Mouse (Mus musculus): ENCODE data around the gene Unk. TPM values are rescaled to one million over a fixed set of nuclear protein-coding genes. Genes with fewer than 3 reads are reported as not detected.
"Not testable (repeated sequence)": the region's sequence is repeated elsewhere in the genome, so short reads cannot be mapped to it uniquely, and the experiment has no call there.

The Unk gene
- polyA plus RNA-seq, 1 experiment from 2014 or later = 48.4 TPM

DNA sequence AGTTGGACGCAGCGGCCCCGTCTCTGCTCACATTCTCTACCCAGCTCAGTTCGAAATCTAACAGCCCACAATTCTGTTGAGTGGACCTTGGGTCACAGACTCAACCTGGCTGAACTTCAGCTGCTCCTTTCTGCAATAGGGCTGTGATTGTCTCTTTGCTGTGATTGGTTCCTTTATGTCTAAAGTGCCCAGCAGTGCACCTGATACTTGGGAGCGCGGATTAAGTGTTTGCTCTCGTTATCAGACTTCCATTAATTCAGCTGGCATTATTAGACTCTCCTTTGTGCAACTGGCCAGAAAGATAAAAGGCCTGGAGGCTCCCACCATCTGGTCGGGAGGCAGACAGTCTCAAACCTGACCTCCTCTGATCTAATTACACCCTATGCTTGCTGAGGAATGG, 15.3 kb upstream of the Unk start:
- no peaks in the 10 kb centered on the region for H3K9me3 ChIP-seq
- no peak for DNase-seq (ENCODE audit: extremely low spot score, low spot score)
- no peak overlapping the region for H3K27ac ChIP-seq
- peaks cover 11% of the 10 kb centered on the region for H3K36me3 ChIP-seq (replicated peaks)
- peaks cover 47% of the 10 kb centered on the region for H3K4me1 ChIP-seq
- H3K27me3 ChIP-seq (ENCODE audit: poor library complexity, severe bottlenecking) = no peaks in the 10 kb centered on the region
- 59% methylated on average over 8 of the region's 8 CpGs for WGBS
- no peak overlapping the region for H3K4me3 ChIP-seq

DNA sequence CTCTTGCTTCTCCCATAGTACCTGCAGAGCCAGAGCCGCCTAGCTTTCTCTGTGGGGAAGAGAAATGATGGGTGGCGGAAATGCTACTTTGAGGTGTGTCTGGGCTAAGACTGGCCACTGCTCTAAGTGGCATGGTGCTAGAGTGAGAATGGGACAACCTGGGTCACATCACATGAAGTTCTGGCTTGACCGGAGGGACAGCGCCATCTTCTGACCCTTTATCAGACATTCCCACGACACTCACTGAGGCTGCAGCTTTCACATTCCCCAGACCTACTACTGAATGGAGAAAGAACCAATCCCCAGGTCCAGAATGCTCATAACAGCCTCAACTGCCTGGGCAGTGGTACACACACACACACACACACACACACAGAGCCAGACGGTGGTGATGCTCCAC, 12.0 kb upstream of the Unk start:
- H3K4me3 ChIP-seq = no peak overlapping the region
- WGBS = 24% methylated on average over 6 of the region's 6 CpGs
- H3K36me3 ChIP-seq (replicated peaks) = peaks cover 22% of the 10 kb centered on the region
- peaks cover 27% of the 10 kb centered on the region for H3K4me1 ChIP-seq
- DNase-seq (ENCODE audit: extremely low spot score, low spot score) = peak; percentile 58
- no peaks in the 10 kb centered on the region for H3K27me3 ChIP-seq (ENCODE audit: poor library complexity, severe bottlenecking)
- no peaks in the 10 kb centered on the region for H3K9me3 ChIP-seq
- H3K27ac ChIP-seq = no peak overlapping the region

GRCm38 (mm10) chr11:116018867-116019266, 11.3 kb upstream of the Unk start:
- not testable (repeated sequence) for H3K27me3 ChIP-seq (ENCODE audit: poor library complexity, severe bottlenecking); H3K9me3 ChIP-seq; H3K27ac ChIP-seq; H3K4me3 ChIP-seq; DNase-seq (ENCODE audit: extremely low spot score, low spot score)
- WGBS = 91% methylated on average over 4 of the region's 4 CpGs
- peaks cover 25% of the 10 kb centered on the region for H3K4me1 ChIP-seq
- peaks cover 29% of the 10 kb centered on the region for H3K36me3 ChIP-seq (replicated peaks)

DNA sequence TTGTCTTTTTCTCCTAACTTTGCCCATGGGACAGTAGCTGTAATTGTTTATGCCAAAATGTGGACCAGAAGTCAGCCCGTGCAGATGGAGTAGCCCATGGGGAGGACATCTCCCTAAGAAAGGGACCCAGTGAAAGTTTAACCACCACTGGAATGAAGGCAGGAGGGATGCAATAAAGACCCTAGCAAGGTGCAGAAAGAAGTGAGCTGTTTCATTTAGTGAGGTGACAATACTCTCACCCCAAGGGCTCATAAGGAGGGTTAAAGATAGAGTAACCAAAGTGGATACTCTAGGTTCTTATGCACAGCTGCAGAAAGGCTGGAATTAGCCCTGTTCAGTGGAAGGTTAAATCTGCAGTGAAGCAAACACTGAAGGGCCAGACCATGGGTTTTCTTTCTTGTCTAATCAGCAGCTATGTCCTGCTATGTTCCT, 10.7 kb upstream of the Unk start:
- Histone ChIP-seq H3K9me3 (no peaks in the 10 kb centered on the region), H3K4me3 (no peak overlapping the region), H3K36me3 (replicated peaks) (peaks cover 30% of the 10 kb centered on the region), H3K27ac (no peak overlapping the region), H3K4me1 (peaks cover 25% of the 10 kb centered on the region), H3K27me3 (ENCODE audit: poor library complexity, severe bottlenecking) (no peaks in the 10 kb centered on the region)
- no peak for DNase-seq (ENCODE audit: extremely low spot score, low spot score)
- WGBS = 77% methylated on average over 1 of the region's 1 CpGs

GRCm38 (mm10) chr11:116019976-116020411, 10.1 kb upstream of the Unk start:
- Histone ChIP-seq H3K4me3 (no peak overlapping the region), H3K36me3 (replicated peaks) (peaks cover 30% of the 10 kb centered on the region), H3K27ac (no peak overlapping the region), H3K9me3 (no peaks in the 10 kb centered on the region), H3K27me3 (ENCODE audit: poor library complexity, severe bottlenecking) (no peaks in the 10 kb centered on the region), H3K4me1 (peaks cover 20% of the 10 kb centered on the region)
- DNase-seq (ENCODE audit: extremely low spot score, low spot score) = no peak
- 69% methylated on average over 2 of the region's 2 CpGs for WGBS

- Histone ChIP-seq H3K36me3 (replicated peaks) (peaks cover 30% of the 10 kb centered on the region), H3K4me3 (no peak overlapping the region), H3K27me3 (ENCODE audit: poor library complexity, severe bottlenecking) (no peaks in the 10 kb centered on the region), H3K27ac (no peak overlapping the region), H3K4me1 (peaks cover 19% of the 10 kb centered on the region), H3K9me3 (no peaks in the 10 kb centered on the region)
- no peak for DNase-seq (ENCODE audit: extremely low spot score, low spot score)
- WGBS = 58% methylated on average over 1 of the region's 1 CpGs
Observed at GRCm38 (mm10) chr11:116020519-116020922, 9.6 kb upstream of the Unk start.

DNA sequence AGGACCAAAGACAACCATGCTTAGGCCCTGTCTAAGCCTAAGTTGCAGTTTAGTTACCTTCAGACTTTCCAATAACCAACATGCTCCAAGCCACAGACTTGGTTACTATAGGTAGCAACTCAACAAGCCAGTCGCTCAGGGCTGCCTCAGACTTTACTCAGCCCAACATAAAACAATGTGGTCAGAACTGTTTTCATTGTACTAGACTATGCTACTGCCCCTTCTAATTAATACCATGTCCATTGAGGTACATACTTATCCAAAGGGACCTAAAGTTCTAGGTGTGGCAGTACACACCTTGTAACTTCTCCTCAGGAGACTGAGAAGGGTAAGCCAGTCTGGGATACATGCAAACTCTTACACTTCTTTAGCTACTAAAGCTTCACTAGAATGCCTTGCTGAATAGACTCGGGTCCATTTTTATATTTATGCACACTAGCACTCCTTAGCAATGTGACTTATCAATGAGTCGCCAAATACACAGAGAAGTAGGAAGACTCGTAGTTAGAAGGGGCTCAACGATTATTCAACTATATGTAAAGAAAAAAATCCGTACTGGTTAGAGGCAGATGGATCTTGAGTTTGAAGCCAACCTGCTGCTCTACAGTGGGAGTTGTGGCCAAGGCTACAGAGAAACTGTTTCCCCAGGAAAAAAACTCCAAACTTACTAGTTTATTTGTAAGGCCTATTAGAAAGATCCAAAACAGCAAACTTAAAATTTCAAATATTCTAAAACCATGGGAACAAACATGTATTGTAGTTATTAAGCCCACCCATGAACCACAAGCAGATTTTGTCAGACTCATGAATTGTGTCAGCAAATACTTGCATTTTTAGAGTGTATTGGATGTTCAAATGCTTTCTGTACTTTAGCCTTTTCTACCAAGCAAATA, 8.5 kb upstream of the Unk start:
- H3K27ac ChIP-seq = no peak overlapping the region
- peaks cover 30% of the 10 kb centered on the region for H3K36me3 ChIP-seq (replicated peaks)
- WGBS = 88% methylated on average over 6 of the region's 6 CpGs
- no peaks in the 10 kb centered on the region for H3K9me3 ChIP-seq
- H3K4me3 ChIP-seq = peak overlapping the region; percentile 99; the same call in 1 of the 2 replicates
- peaks cover 19% of the 10 kb centered on the region for H3K4me1 ChIP-seq
- no peaks in the 10 kb centered on the region for H3K27me3 ChIP-seq (ENCODE audit: poor library complexity, severe bottlenecking)
- DNase-seq (ENCODE audit: extremely low spot score, low spot score) = no peak

- Histone ChIP-seq H3K4me3 (peak overlapping the region; percentile 99), H3K4me1 (peaks cover 19% of the 10 kb centered on the region), H3K9me3 (no peaks in the 10 kb centered on the region), H3K27ac (no peak overlapping the region), H3K27me3 (ENCODE audit: poor library complexity, severe bottlenecking) (no peaks in the 10 kb centered on the region), H3K36me3 (replicated peaks) (peaks cover 30% of the 10 kb centered on the region)
- no peak for DNase-seq (ENCODE audit: extremely low spot score, low spot score)
- 89% methylated on average over 4 of the region's 4 CpGs for WGBS
Observed at GRCm38 (mm10) chr11:116022256-116022780, 7.8 kb upstream of the Unk start.

DNA sequence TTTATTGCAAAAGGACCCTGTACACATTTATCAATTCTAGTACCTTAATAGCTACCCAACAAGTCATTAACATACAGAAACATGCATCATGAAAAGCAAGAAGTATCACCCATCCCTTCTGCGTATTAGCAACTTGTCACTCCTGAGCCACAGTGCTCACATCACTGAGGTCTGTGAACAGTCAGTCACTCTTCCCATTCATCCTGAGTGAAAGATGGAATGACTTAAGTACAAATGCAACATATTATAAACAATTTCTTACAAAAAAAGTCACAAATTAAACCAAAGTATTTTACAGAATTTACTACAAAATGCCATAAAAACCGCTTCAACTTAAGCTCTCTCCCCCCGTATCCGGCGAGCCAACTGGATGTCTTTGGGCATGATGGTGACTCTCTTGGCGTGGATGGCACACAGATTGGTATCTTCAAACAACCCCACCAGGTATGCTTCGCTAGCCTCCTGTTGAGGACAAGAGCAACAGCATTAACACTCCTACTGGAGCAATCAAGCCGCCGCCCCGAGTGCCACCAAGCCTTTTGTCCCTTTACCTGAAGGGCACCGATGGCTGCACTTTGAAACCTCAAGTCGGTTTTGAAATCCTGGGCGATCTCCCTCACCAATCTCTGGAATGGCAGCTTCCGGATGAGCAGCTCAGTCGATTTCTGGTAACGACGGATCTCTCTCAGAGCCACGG, 6.9 kb upstream of the Unk start:
- DNase-seq (ENCODE audit: extremely low spot score, low spot score); H3K9me3 ChIP-seq; H3K27me3 ChIP-seq (ENCODE audit: poor library complexity, severe bottlenecking): not testable (repeated sequence)
- 11% methylated on average over 18 of the region's 18 CpGs for WGBS
- Histone ChIP-seq H3K27ac (peak overlapping the region; percentile 99), H3K4me3 (peak overlapping the region; percentile 99), H3K36me3 (replicated peaks) (peaks cover 30% of the 10 kb centered on the region), H3K4me1 (peaks cover 15% of the 10 kb centered on the region)

DNA sequence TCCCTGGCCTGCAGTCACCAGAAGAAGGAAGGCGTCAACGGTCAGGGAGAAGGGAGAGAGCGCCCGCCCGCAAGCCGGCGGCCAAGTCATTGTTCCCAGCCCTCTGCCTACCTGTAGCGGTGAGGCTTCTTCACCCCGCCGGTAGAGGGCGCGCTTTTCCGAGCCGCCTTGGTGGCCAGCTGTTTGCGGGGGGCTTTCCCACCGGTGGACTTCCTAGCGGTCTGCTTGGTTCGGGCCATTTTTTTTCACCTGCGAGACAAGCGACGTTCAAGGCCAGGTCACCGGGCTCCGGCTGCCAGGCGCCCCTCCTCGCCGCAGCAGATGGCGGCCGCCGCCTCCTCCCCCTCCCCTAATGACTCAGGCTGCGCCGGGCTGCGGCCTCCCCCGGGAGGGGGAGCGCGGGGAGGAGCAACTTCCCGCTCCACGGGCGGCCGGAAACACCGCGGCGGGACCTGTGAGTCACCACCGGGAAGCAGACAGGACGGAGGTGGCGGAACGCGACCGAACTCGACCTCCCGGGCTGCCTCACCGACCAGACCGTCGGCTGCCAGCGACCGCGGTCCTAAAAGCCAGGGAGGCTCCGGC, 6.3 kb upstream of the Unk start:
- DNase-seq (ENCODE audit: extremely low spot score, low spot score) = peak; percentile 73
- Histone ChIP-seq H3K36me3 (replicated peaks) (peaks cover 30% of the 10 kb centered on the region), H3K4me3 (peak overlapping the region; percentile 99), H3K9me3 (no peaks in the 10 kb centered on the region), H3K27ac (peak overlapping the region; percentile 99), H3K4me1 (peaks cover 15% of the 10 kb centered on the region), H3K27me3 (ENCODE audit: poor library complexity, severe bottlenecking) (no peaks in the 10 kb centered on the region)
- under 1% methylated on average over 57 of the region's 57 CpGs for WGBS

DNA sequence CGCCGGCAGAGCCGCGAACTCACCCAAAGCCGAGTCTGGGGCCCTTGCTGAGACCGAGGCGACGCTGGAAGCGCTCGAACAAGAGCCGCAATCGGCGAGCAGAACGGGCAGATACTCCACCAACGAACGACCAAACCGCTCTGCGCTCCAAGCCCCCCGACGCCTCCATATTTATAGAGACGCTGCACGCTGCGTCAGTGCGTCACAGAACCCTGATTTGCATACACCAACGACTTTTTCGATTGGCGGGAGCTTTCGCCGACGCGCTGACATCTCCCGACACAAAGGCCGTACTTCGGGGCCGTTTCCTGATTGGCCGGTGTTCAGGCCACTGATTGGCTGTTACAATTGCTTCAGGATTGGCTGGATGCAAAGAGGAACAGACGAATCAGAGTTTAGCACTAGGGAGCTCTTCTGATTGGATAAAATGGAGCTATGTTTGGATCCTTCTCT, 5.7 kb upstream of the Unk start:
- under 1% methylated on average over 37 of the region's 37 CpGs for WGBS
- Histone ChIP-seq H3K9me3 (no peaks in the 10 kb centered on the region), H3K4me1 (peaks cover 19% of the 10 kb centered on the region), H3K36me3 (replicated peaks) (peaks cover 30% of the 10 kb centered on the region), H3K27me3 (ENCODE audit: poor library complexity, severe bottlenecking) (no peaks in the 10 kb centered on the region), H3K4me3 (peak overlapping the region; percentile 99), H3K27ac (peak overlapping the region; percentile 99)
- DNase-seq (ENCODE audit: extremely low spot score, low spot score) = peak; percentile 97

- WGBS = 91% methylated on average over 3 of the region's 3 CpGs
- H3K4me3 ChIP-seq = peak overlapping the region; percentile 99; the same call in 1 of the 2 replicates
- DNase-seq (ENCODE audit: extremely low spot score, low spot score) = no peak
- peaks cover 24% of the 10 kb centered on the region for H3K4me1 ChIP-seq
- H3K27me3 ChIP-seq (ENCODE audit: poor library complexity, severe bottlenecking) = no peaks in the 10 kb centered on the region
- no peaks in the 10 kb centered on the region for H3K9me3 ChIP-seq
- H3K27ac ChIP-seq = peak overlapping the region; percentile 68
- peaks cover 30% of the 10 kb centered on the region for H3K36me3 ChIP-seq (replicated peaks)
Observed at GRCm38 (mm10) chr11:116025056-116025845, 4.9 kb upstream of the Unk start.
